Comparison of ENCODE assay signal across 32 mouse cellular contexts in genomic region chr1:73530326-73530725, GRCm38 (mm10).
"Had no signal": no experiment of that assay in that cellular context is flagged by ENCODE, and none has a peak within 500 bp of the region (broad histone marks: within the 10 kb centered on the region; RNA-seq: fewer than 3 reads in every experiment).

No protein-coding gene starts in this region.

- H3K27me3 ChIP-seq: limb, embryonic 12.5 days; limb, embryonic 13.5 days; limb, embryonic 15.5 days; liver, embryonic 12.5 days; liver, embryonic 13.5 days; liver, embryonic 15.5 days; lung, embryonic 15.5 days; megakaryocyte, embryonic 14.5 days; midbrain, embryonic 12.5 days; midbrain, embryonic 13.5 days; midbrain, embryonic 15.5 days; neural tube, embryonic 12.5 days; neural tube, embryonic 13.5 days had no signal

- H3K4me1 ChIP-seq: limb, embryonic 12.5 days; liver, embryonic 12.5 days; liver, embryonic 13.5 days; liver, embryonic 15.5 days; lung, embryonic 15.5 days; megakaryocyte, embryonic 14.5 days; midbrain, embryonic 13.5 days; midbrain, embryonic 15.5 days had no signal

- DNase-seq: left cerebral cortex, postnatal 4 days; liver; liver, embryonic 13.5 days; liver, postnatal 0 days; lung, adult 18-20 months; lung, adult 2 months; lung, embryonic 14.5 days; lung, postnatal 10 days; lung, postnatal 14 days; lung, postnatal 36 days; lung, postnatal 4 days; midbrain, embryonic 14.5 days had no signal

- H3K9ac ChIP-seq: limb, embryonic 12.5 days; limb, embryonic 13.5 days; limb, embryonic 15.5 days; liver, embryonic 12.5 days; liver, embryonic 13.5 days; liver, embryonic 14.5 days; liver, embryonic 15.5 days; liver, postnatal 0 days; lung, embryonic 14.5 days; lung, embryonic 15.5 days; midbrain, embryonic 12.5 days; midbrain, embryonic 13.5 days; midbrain, embryonic 15.5 days; neural tube, embryonic 12.5 days; neural tube, embryonic 13.5 days had no signal

- ATAC-seq: liver, embryonic 12.5 days; liver, postnatal 0 days; lung, postnatal 0 days; midbrain, embryonic 13.5 days; midbrain, embryonic 15.5 days; midbrain, embryonic 16.5 days had no signal

- H3K36me3 ChIP-seq: limb, embryonic 10.5 days; limb, embryonic 12.5 days; limb, embryonic 13.5 days; limb, embryonic 15.5 days; liver, embryonic 12.5 days; liver, embryonic 13.5 days; liver, embryonic 15.5 days; lung, embryonic 15.5 days; midbrain, embryonic 10.5 days; midbrain, embryonic 12.5 days; midbrain, embryonic 13.5 days; midbrain, embryonic 15.5 days; neural tube, embryonic 12.5 days; neural tube, embryonic 13.5 days had no signal

- H3K4me3 ChIP-seq: limb, embryonic 10.5 days; limb, embryonic 12.5 days; limb, embryonic 13.5 days; limb, embryonic 15.5 days; liver, embryonic 12.5 days; liver, embryonic 13.5 days; liver, embryonic 15.5 days; lung, embryonic 15.5 days; megakaryocyte, embryonic 14.5 days; midbrain, embryonic 10.5 days; midbrain, embryonic 12.5 days; midbrain, embryonic 13.5 days; midbrain, embryonic 15.5 days; myocyte; neural tube, embryonic 12.5 days; neural tube, embryonic 13.5 days had no signal

- H3K4me2 ChIP-seq: limb, embryonic 12.5 days; limb, embryonic 13.5 days; limb, embryonic 15.5 days; liver, embryonic 11.5 days; liver, embryonic 12.5 days; liver, embryonic 13.5 days; liver, embryonic 15.5 days; lung, embryonic 14.5 days; lung, embryonic 15.5 days; midbrain, embryonic 12.5 days; midbrain, embryonic 13.5 days; midbrain, embryonic 15.5 days; neural tube, embryonic 12.5 days; neural tube, embryonic 13.5 days had no signal

- H3K9me3 ChIP-seq: limb, embryonic 10.5 days; limb, embryonic 12.5 days; limb, embryonic 13.5 days; limb, embryonic 15.5 days; liver, embryonic 12.5 days; liver, embryonic 13.5 days; liver, embryonic 15.5 days; lung, embryonic 15.5 days; midbrain, embryonic 10.5 days; midbrain, embryonic 12.5 days; midbrain, embryonic 13.5 days; midbrain, embryonic 15.5 days; neural tube, embryonic 12.5 days; neural tube, embryonic 13.5 days had no signal

- H3K27ac ChIP-seq: limb, embryonic 10.5 days; limb, embryonic 12.5 days; limb, embryonic 13.5 days; limb, embryonic 15.5 days; liver, embryonic 12.5 days; liver, embryonic 13.5 days; liver, embryonic 14.5 days; liver, embryonic 15.5 days; lung, embryonic 15.5 days; macrophage; midbrain, embryonic 10.5 days; midbrain, embryonic 12.5 days; midbrain, embryonic 13.5 days; midbrain, embryonic 15.5 days; neural tube, embryonic 12.5 days; neural tube, embryonic 13.5 days had no signal
